Mouse (Mus musculus): ENCODE results near the gene Gna12. TPM values are rescaled to one million over a fixed set of nuclear protein-coding genes. Genes with fewer than 3 reads are reported as not detected.

Gna12 gene
- total RNA-seq (2015) (21.0 and 24.6 TPM in 2 replicates), total RNA-seq (2017) (15.9 and 20.3 TPM in 2 replicates)

DNA sequence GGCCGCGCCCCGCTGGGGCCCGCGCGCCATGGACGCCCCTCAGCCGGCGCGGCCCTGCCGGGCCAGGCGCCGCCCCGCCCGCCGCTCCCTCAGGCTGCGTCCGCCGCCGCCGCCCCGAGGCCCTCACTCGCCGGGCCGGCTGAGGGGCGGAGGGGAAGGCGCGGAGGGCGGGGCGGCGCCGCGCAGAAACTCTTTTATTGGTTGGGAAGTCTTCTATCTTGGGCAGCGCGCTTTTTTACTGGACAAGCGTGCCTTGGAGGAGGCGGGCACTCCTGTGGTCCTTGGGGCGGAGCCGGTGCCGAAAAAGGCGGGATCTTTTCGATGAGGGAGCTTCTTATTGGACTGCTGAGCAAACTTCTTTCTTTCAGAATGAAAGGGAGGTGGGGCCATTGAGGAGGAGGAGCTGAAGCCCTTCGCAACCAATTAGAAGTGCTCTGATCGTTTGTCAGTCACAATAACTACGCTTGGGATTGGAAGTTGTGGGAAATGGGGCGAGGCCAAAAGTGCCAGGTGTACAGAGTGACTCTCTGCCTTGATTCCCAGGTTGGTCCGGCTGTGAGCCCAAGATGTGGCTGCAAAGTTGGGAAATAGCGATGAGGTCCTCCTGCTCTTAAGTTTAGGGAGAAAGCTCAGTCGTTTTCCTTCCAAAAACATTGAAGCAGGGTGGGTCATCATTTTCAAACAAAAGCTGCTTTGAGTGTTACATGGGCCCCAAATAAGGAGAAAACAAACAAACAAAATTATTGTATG, at the start of gene Gna12:
TSS of gene Gna12 (minus strand) at position 118 of the 750 bp plus-strand sequence.
- peak; percentile 94 for ATAC-seq (ENCODE audit: poor library complexity, severe bottlenecking)

DNA sequence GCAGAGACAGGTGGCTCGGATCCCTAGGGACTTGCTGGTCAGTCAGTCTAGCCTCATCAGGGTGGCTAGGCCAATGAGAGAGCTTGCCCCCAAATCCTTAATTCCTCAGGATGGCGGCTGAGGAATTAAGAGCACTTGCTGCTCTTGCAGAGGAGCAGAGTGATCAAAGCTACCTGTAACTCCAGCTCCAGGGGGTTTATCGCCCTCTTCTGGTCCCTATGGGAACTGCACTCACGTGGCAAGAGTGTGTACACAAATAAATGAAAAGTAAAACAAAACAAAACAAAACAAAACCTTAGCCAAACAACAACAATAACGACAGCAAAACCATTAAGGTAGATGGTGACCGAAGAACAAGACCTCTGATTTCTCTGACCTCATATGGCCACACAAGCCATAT, 48.4 kb upstream of the Gna12 start:
- ATAC-seq (ENCODE audit: poor library complexity, severe bottlenecking), result no peak

DNA sequence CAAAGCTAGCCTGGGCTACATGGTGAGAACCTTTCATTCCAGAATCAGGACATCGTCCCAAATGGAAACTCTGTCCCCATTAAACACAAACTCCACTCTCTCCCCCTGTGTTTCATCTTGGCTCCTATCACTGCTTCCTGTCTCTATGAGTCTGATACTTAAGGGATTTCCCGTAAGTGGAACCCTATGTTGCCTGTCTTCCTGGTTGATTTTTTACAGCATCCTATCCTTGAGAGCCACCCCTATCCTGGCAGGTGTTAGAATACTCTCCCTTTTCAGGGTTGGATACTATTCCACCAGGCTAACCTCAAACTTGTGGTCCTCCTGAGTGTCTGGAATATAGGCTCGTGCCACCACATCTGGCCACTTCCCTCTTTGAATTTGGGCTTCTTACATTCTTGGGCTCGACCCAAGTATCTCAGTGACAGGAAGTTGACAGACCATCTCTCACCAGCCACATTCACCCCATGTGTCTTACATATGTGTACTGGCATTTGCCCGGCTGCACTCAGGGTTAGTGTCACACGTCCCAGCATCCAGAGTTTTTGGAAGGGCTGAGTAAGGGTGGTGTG, 43.6 kb upstream of the Gna12 start:
- ATAC-seq (ENCODE audit: poor library complexity, severe bottlenecking), result peak; percentile 34

DNA sequence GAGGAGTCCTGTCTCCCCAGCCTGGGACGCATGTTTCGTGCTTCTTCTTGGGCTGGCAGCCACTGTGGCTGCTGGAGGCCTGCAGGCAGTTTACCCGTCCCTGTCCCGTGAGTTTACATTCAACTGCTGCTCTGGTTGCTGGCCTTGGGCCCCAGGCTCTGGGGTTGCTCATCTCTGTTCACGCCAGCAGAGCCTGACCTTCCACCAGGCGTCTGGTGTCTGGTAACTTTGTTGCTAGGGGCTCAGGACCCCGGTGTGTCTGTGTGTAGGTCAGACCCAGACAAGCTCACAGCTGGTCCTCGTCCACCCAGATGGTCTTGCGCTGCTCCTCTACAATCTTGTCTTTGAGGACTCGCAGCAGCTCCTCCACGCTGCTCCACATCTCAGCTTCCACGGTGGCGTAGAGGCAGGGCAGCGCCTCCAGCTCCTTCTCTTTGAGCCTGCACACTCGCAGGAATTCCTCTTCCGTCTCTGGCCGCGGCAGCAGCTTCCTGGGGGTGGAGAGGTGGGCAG, 42.9 kb upstream of the Gna12 start:
- ATAC-seq (ENCODE audit: poor library complexity, severe bottlenecking), result peak; percentile 35

DNA sequence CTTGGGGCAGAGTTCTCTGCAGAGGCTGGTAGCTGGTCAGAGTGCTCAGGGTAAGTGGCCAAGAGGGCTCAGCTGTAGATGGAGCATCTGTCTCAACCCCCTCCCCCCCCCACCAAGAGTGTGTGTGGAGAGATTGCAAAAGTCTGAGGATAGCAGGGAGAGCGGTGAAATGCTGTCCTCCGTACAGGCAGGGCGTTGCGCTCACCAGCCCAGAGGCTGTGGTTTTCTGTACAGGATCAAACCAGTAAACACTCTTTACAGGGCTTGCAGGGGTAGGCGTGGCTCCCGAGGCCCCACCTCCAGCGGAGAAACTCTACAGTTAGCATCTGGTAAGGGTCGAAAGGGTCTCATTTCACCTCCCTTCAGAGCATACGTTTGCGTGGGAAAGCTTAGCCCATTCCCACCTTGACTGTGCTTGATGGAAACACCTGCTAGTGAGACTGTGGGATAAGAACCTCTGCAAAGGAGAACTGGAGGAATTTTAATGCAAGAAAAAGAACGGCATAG, 42.4 kb upstream of the Gna12 start:
- ATAC-seq (ENCODE audit: poor library complexity, severe bottlenecking), result peak; percentile 74

DNA sequence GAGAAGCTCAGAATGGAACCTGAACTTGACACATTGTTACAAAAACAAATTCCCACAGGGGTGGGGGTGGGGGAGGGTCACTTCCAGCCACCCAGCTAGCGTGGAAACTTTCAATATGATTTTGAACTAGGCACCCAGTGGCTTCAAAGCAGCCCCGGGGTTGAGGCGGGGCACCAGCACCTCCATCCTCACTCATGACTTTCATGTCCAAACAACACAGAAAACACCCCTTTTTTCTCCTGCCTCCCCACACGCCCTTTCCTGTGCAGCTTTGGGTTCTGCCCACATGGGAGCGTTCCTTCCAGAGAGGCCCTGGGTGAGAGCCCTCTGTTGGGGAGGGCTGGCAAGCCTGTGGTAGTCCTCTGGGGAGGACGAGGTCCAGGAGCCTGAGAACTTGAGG, 41.0 kb upstream of the Gna12 start:
- ATAC-seq (ENCODE audit: poor library complexity, severe bottlenecking), result no peak

DNA sequence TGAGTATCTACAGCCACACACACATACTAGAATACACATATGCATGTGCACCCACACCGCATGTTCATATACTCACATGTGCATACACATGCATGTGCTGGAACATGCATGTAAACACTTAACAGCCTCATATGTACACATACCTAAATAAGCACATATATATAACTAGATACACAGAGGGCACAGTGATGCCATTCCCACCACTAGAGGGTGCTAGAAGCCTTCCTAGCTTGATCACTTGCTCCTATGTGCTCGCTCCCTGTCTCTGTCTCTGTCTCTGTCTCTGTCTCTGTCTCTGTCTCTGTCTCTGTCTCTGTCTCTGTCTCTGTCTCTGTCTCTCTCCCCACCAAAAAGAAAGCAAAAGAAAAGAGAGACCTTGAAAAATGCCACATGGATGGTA, 38.8 kb upstream of the Gna12 start:
- ATAC-seq (ENCODE audit: poor library complexity, severe bottlenecking), result 0 out of 2 replicates have a peak, but pooled peaks have one; percentile 50

DNA sequence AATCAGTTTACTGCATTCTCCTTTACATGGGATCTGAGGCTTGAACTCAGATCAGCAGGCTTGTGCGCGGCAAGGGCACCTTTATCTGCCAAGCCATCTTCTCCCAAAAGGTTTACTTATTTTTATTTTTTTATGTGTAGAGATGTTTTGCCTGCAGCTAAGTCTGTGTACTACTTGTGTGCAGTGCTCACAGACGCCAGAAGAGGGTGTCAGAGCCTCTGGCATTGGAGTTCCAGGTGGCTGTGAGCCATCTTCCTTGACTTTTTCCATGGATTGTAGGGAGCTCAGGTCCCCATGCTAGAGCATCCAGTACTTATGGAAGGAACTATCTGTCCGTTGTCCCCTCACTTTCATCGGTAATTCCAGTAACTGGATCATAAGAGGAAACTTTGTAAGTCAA, 29.5 kb upstream of the Gna12 start:
- no peak for ATAC-seq (ENCODE audit: poor library complexity, severe bottlenecking)

DNA sequence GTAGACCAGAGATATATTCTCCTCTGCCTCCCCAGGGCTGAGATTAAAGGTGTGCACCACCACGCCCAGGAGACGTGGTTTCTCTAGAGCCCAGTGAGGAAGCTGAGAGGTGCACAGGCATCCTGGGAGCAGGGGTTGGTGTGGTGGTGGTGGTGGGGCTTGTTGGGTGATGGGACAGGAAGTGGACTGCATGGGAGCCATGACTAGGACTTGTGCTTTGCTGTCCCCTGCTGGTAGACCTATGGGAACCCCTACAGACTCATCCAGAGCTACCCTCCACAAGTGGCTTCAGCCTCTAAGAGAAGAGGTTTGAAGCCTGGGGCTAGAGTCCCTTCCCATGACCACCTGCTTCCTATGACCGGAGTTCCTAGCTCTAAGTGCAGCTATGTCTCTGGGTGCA, 28.1 kb upstream of the Gna12 start:
- peak; percentile 62 for ATAC-seq (ENCODE audit: poor library complexity, severe bottlenecking)

DNA sequence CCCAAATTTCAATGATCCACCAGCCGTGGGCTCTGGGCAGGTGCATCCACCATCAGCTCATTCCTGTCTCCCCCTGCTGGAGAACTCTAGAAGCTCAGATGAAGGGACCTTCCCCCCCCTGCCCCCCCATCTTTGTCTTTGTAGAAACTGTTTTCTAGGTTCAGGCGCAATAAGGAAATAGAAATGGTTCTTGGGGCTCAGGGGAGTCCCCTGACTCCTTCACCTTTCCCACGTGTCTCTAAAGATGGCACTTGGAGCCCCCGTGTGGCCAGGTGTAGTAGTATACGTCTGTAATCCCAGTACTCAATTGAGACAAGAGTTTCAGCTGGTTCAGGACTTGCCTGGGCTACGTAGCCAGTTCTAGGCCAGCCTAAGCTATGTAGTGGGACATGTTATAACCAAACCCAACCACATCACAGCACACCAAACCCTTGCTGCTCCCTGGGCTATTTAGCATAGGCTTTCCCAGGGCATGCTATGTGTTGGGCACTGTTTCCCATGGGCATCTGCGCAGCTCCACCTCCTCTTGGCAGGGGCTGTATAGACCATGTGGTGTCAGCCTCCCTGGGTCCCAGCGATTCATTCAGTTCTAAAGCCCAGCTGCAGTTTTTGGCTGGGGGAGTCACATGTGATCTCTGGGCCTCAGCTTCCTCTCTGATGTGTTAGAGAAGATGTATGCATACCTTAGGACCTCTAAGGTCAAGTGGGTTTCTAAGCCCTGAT, 27.4 kb upstream of the Gna12 start:
- 0 out of 2 replicates have a peak, but pooled peaks have one; percentile 21 for ATAC-seq (ENCODE audit: poor library complexity, severe bottlenecking)

DNA sequence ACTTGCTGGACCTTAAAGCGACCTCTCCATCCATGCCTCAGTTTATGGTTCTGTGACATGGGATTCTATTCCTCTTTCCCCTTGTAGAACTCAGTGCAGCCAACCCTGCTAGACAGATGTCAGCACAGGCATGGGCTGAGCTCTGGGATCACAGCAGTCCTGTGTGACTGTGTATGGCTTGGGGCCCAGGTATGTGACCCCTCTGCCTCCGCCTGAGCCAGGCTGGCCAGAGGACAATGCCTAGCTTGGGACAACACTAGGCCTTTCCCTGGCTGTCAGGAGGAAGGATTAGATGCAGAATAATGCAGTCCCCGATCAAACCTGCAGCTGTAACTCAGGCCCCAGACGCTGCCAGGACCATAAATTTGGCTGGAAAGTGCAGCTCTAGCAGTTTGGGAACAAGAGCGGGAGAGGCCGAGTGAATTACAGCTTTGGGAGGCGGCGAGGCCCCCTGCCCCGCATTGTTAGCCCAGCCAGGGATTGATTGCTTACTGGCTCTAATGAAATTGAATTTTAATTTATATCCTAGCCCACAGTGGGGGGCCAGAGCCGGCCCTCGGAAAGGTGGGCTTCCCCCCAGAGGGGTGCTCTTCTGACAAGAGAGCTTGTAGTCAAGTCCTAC, 25.8 kb upstream of the Gna12 start:
- ATAC-seq (ENCODE audit: poor library complexity, severe bottlenecking), result no peak

DNA sequence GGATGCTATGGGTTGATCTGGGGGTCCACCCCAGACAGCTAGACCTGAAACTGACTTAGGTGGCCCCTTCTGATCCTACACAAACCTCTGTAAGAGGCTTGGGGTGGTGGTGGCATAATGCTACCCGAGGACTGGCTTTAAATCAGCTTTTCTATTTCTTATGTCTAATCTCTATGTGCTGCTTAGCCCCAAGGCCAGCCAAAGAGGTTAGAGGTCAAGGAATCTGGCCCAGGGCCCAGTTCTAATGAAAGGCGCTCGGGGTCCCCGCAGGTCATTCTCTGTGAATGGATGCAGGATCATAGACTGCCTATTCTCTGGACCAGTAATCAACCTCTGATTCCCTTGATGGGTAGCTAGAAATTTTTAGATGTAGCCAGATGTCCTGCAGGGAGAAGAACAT, 24.5 kb upstream of the Gna12 start:
- no peak for ATAC-seq (ENCODE audit: poor library complexity, severe bottlenecking)

DNA sequence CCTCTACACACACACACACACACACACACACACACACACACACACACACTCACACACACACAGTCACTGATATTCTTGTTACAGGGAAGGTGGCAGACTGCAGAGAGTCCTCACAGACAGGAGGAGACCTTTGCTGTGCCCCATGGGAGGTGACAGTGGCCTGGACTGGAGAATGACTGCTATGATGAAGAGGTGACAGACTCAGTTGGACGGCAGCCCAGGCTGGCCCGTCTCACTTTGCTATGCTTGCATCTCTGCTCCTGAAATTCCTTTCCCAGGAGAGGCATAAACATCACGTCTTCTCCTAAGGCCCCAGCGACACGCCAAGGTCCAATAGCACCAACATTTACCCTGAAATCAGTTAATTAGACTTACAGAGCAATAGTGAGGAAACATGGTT, 23.5 kb upstream of the Gna12 start:
- ATAC-seq (ENCODE audit: poor library complexity, severe bottlenecking), result no peak

DNA sequence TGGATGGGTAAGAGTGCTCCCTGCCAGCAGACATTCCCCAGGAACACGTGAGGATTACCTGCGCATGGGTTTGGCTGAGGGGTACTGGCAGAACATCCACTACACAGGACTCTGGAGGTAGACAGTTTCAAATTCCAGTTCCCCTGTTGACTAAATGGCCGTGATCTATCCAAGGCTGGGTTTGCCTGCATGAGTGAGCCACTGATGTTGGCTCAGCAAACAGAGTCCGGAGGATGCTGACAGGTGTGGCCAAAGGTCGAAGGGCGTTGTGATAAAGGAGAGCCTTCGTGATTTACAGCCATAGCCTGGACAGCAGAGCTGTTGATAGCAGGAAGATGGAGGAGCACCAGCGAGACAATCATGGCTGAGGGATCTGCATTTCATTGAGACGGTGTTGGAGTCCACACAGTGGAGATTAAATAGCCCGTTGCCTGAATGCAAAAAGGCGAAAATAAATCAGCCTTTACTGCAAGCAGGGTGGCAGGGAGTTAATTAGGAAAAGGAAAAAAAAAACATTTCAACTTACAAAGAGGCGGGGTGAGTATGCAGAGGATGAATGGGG, 22.3 kb upstream of the Gna12 start:
- ATAC-seq (ENCODE audit: poor library complexity, severe bottlenecking), result no peak

DNA sequence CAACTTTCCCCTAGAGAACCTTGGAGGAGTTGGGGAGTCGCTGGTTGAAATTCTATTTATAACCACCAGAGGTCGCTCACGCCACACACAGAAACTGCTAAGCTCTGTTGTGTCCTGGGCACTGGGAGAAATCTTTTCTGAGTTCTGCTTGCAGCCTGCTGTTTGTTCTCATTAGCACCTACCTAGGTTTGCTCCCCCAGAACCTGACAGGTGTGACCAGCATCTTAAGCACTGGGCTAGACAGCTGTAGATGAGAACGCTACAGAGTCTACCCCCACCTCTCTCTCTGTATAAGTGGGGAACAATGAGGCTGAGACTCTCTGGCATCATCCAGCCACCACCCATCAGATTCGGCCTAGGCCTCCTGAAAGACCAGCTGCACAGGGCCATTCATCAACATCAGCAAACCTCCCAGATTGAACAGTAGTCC, 17.1 kb upstream of the Gna12 start:
- ATAC-seq (ENCODE audit: poor library complexity, severe bottlenecking), result peak; percentile 86

DNA sequence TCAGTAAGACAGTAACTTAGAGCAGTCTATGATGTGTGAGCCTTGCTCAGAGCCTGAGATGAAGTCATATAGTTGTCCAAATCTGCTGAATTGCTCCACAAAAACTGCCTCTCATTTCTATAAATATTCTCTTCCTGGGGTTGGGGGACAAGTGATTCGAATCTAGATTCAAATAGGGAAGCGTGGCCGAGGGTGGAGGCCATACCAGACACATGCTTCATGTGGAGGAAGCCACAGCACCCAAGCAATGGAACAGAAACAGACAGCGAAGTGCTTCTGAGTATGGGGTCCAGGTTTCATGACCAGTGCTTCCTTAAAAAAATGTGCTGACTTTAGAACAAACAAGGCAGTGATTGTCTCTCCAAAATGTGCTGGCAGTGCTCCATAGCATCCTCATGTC, 11.7 kb upstream of the Gna12 start:
- ATAC-seq (ENCODE audit: poor library complexity, severe bottlenecking), result peak; percentile 74

DNA sequence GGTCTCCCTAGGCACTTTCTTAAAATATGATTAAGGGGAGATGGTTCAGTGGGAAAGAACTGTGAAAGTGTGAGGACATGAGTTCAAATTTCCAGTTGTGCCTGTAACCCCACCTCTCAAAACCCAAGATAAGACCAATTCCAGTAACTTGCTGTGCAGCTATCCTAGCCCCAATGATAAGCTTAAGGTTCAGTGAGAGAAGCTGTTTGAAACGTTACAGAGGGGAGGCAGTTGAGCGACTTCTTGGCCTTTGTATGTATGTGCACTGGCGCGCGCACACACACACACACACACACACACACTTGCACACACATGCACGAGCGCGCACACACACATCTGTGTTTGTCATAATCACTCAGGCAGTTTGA, 817 bp upstream of the Gna12 start:
- no peak for ATAC-seq (ENCODE audit: poor library complexity, severe bottlenecking)

DNA sequence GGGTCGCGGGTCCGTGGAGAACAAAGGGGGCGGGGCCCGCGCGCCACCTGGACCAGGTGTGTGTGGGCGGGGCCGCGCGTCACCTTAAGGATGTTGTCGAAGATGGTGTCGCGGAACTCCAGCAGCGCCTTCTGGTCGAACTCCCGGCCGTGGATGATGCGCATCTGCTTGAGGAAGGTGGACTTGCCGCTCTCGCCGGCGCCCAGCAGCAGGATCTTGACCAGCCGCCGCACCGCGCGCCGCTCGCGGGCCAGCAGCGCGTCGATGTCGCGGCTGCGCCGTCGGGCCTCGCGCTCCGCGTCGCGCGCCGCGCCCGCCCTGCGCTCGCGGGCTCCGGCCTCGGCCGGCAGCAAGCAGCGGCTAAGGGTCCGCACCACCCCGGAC, 328 bp downstream of the Gna12 start:
- peak; percentile 14 for ATAC-seq (ENCODE audit: poor library complexity, severe bottlenecking)

DNA sequence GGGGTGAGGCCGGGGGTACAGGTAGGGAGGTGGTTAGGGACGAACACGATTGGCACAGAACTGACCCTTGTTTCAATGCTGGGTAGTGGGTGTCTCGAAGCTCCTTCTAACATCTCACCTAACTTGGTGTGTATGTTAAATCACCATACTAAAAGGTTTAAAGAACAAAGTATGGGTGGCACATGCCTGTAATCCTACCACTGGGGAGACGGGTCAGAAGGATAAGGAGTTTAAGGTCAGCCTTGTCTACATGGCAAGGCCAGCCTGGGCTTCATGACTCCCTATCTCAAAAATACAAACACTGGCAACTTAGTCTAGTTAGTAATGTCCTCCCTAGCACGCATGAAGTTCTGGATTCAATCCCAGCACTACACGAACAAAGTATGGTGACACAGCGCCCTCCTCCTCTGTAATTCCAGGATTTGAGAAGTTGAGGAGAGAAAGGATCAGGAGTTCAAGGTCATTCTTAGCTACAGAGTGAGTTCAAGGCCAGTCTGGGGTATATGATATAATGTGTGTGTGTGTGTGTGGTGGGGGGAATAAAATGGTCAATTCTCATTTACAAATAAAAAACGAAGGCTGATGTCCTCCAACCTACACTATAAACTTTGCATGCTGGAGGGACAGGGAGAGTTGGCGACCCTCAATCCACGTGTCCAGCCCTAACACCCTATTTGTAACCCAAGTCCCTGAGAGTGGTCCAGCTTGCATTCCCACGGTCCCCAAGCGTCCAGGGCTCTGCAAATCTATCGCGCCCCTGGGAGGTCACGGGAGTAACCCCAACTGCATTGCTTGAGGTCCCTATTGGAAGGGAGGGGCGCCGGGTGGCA, 935 bp downstream of the Gna12 start:
- ATAC-seq (ENCODE audit: poor library complexity, severe bottlenecking), result no peak

DNA sequence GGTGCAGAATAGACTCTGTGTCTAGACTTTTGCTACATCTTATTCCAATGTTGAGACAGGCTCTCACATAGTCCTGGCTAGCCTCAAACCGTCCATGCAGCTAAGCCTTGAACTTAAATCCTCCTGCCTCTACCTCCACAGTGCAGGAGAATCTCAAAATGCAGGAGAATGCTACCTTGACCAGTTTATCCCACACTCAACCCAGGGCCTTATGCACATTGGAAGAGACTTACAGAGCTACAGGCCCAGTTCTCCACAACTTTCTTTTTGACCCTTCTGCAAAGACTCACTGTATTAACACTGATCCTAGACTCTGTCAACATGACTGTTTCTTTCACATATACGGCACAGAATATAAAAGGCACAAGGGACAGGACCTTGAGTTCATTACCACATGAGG, 1.9 kb downstream of the Gna12 start:
- no peak for ATAC-seq (ENCODE audit: poor library complexity, severe bottlenecking)

Data from megakaryocyte, adult 5-6 weeks (primary cell).